Mouse (Mus musculus): Measurements from ENCODE around the gene Kirrel.
"Not testable (repeated sequence)": the region's sequence is repeated elsewhere in the genome, so short reads cannot be mapped to it uniquely, and the experiment has no call there.

Kirrel gene

DNA sequence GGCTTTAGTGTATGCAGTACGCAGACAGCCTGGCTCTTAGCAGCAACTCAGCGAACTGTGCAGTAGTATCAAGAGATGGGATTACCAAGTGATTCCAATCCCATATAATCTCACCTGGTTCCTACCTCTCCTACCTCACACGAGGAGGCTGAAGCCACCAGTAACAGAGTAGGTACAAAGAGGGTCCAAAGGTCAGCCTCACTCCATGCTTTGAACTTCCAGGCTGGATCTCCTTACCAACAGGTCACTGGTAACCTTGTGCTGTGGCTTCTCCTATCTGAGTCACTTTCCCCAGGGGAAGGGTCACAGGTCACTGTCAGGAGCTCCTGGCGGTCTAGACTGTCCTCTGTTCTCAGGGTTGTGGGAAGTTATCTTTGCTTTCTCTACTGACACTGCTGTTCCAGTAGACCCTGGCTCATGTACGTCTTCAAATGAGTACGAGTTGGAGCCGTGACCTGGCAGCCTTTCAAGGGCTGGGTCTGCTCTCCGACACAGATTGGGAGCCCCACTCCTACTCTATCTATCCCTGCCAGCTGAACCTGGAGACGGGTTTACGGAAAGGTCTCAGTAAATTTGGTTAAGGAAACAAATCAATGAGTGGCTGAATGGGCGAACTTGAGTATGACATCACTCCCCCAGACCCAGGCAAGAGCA lies 42.7 kb downstream of the Kirrel start:
- Histone ChIP-seq H3K27me3 (ENCODE audit: control insufficient read depth, insufficient read depth, low read length, poor library complexity, severe bottlenecking) (no peaks in the 10 kb centered on the region), H3K36me3 (ENCODE audit: control insufficient read depth, insufficient read depth, low read length, poor library complexity, severe bottlenecking) (no peaks in the 10 kb centered on the region)
- no peak for DNase-seq (ENCODE audit: low read depth, low spot score)

DNA sequence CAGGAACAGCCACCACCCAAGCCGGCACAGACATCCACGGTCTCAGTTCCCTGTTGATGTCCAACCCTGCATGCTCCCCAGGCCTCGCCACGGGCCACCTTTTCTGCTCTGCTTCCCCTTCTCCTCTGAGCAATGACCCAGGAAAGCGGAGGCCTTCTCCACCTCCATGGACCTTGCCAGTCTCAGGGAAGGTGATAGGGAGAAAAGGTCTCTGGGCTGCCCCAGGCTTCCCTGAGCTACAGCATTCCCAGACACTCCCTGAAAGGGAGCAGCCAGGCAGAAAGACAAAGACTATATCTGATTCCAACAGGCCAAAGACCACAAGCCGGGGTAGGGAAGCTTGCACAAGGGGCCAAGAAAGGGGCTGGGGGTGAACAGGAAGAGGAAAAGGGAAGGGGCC lies 43.6 kb downstream of the Kirrel start:
- no peak for DNase-seq (ENCODE audit: low read depth, low spot score)
- Histone ChIP-seq H3K27me3 (ENCODE audit: control insufficient read depth, insufficient read depth, low read length, poor library complexity, severe bottlenecking) (no peaks in the 10 kb centered on the region), H3K36me3 (ENCODE audit: control insufficient read depth, insufficient read depth, low read length, poor library complexity, severe bottlenecking) (no peaks in the 10 kb centered on the region)

DNA sequence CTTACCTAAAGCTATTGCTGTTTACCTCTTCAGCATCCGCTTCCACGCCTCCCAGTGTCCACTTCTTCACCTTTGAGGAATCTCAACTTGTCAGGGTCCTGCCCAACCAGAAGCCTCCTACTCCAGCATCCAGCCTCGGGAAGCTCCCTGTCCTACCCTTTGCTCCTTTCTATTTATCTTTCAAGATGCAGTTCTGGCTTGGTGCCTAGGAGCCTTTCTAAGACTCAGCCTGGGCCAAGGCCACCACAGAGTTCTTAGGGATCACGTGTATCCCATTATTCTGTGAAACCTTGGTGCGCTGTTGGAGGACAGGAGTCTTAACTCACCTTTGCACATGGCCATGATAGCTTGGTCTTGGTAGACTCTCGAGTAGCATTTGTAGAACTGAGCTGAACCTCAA lies 50.8 kb downstream of the Kirrel start:
- Histone ChIP-seq H3K36me3 (ENCODE audit: control insufficient read depth, insufficient read depth, low read length, poor library complexity, severe bottlenecking) (no peaks in the 10 kb centered on the region), H3K27me3 (ENCODE audit: control insufficient read depth, insufficient read depth, low read length, poor library complexity, severe bottlenecking) (no peaks in the 10 kb centered on the region)
- no peak for DNase-seq (ENCODE audit: low read depth, low spot score)

DNA sequence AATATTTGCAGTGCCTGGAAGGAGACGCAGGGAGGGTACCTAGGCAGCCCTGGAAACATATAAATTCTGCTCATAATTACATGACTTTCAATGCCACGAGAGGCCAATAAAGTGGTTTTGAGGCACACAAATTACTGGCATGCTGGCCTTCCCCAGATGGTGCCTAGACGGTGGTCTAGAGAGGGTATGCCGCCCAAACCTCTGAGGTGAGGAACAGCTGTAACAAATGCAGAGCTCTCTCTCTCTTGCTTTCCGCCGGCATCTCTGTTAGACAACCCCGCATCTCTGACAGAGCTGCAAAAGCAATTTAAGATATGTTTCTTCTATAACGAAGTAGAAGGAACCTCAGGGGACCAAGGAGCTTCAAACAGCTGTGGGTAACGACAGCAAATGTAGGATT lies 56.3 kb downstream of the Kirrel start:
- DNase-seq (ENCODE audit: low read depth, low spot score), result no peak
- no peaks in the 10 kb centered on the region for H3K36me3 ChIP-seq (ENCODE audit: control insufficient read depth, insufficient read depth, low read length, poor library complexity, severe bottlenecking)
- no peaks in the 10 kb centered on the region for H3K27me3 ChIP-seq (ENCODE audit: control insufficient read depth, insufficient read depth, low read length, poor library complexity, severe bottlenecking)

DNA sequence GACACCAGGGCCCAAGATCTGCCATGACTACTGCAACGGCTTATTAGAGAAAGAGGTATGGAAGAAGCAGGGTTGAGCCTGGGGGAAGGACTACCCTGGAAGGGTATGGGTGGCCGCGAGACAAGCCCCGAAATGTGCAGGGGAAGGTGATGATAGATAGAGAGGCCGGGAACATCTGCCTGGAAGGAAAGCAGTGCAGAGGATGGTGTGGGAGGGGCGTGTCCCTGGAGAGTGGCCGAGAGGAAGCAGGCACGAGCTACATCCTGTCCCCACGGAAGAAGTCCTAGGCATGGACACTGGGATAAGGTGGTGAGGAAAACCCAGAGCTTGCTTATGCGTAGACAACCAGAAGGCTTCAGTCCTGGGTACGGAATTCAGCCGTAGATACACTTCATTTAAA lies 56.9 kb downstream of the Kirrel start:
- no peaks in the 10 kb centered on the region for H3K36me3 ChIP-seq (ENCODE audit: control insufficient read depth, insufficient read depth, low read length, poor library complexity, severe bottlenecking)
- H3K27me3 ChIP-seq (ENCODE audit: control insufficient read depth, insufficient read depth, low read length, poor library complexity, severe bottlenecking), result no peaks in the 10 kb centered on the region
- no peak for DNase-seq (ENCODE audit: low read depth, low spot score)

DNA sequence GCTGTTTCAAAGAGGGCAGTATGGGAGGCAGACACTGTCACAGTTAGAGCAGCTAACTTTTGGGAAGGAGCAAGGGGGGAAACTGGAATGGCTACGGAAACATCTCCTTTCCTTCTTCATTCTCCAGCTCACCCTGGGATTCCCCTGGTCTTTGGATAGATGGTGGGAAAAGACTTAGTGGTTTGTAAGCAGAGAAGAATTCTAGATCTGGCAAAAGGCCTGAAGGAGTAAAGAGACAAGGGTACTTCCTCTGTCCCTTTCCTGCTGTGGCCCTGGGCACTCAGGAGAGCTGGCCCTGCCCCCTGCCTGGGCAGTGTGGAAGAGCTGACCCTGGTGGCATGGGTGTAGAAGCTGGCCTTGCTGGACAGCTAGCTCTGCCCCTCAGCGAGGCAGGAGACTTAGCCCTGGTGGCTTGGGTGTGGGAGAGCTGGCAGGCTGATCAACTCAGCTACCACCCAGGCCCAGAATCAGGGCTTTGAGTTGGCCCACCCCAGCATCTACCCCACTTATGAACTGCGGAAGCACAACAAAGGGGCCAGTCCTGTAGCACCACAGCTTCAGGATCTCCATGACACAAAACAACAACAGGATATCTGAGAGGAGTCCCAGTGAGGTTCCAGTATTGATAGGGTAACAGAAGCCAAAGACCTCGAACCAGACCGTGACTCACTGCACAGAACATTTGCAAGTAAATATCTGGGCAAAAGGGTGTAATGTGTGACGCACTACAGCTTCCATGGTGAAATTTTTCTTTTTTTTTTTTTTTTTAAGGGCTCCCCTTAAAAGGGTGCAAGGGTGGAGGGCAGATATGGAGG lies 58.6 kb downstream of the Kirrel start:
- Histone ChIP-seq H3K36me3 (ENCODE audit: control insufficient read depth, insufficient read depth, low read length, poor library complexity, severe bottlenecking) (no peaks in the 10 kb centered on the region), H3K27me3 (ENCODE audit: control insufficient read depth, insufficient read depth, low read length, poor library complexity, severe bottlenecking) (no peaks in the 10 kb centered on the region)
- DNase-seq (ENCODE audit: low read depth, low spot score), result no peak

DNA sequence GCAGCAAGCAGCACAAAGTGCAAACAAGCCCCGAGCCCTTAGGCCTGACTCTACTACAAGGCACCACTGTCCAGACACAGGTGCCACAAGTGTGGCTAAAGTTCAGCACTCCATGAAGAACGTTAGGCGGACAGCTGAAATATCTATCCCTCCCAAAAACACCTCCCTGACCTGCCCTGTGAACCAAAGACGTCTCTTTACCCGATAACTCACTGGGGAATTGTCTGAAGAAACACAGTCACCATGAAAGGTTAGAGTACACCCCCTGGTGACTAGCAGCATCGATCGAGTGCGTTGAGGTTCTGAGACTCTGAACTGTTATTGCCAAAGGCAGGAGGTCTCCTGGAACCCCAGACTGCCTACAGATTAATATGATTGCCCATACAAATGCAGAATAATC lies 59.3 kb downstream of the Kirrel start:
- no peak for DNase-seq (ENCODE audit: low read depth, low spot score)
- no peaks in the 10 kb centered on the region for H3K36me3 ChIP-seq (ENCODE audit: control insufficient read depth, insufficient read depth, low read length, poor library complexity, severe bottlenecking)

DNA sequence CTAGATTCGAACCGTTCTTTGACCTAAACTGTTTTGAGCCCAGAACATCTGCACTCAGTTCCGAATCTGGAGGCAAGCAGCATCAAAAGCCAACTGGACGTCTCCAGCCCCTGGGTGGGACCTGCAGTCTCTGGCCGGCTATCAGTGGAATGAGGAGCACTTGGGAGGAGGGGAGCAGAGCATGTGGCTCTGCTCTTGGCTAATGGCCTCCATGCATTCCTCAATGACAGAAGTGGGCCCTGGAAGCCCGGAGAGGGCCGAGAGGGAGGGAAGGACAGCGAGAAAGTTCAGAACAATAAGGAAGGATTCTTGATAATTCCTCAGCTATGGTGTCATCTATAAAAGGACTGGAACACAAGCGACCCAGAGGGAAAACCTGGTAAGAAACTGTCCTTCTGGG lies 59.7 kb downstream of the Kirrel start:
- DNase-seq (ENCODE audit: low read depth, low spot score), result no peak
- no peaks in the 10 kb centered on the region for H3K27me3 ChIP-seq (ENCODE audit: control insufficient read depth, insufficient read depth, low read length, poor library complexity, severe bottlenecking)
- H3K36me3 ChIP-seq (ENCODE audit: control insufficient read depth, insufficient read depth, low read length, poor library complexity, severe bottlenecking), result no peaks in the 10 kb centered on the region

More for the DNA sequence above, 59.3 kb downstream of the Kirrel start:
- no peaks in the 10 kb centered on the region for H3K27me3 ChIP-seq (ENCODE audit: control insufficient read depth, insufficient read depth, low read length, poor library complexity, severe bottlenecking)

DNA sequence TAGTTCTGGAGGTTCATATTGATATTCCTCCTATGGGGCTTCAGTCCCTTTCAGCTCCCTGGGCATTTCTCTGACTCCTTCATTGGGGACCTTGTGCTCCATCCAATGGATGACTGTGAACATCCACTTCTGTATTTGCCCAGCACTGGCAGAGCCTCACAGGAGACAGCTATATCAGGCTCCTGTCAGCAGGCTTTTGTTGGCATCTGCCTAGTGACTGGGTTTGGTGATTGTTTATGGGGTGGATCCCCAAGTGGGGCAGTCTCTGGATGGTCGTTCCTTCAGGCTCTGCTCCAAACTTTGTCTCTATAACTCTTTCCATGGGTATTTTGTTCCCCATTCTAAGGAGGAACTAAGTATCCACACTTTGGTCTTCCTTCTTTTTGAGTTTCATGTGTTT lies 60.7 kb downstream of the Kirrel start:
- not testable (repeated sequence) for H3K27me3 ChIP-seq (ENCODE audit: control insufficient read depth, insufficient read depth, low read length, poor library complexity, severe bottlenecking)

DNA sequence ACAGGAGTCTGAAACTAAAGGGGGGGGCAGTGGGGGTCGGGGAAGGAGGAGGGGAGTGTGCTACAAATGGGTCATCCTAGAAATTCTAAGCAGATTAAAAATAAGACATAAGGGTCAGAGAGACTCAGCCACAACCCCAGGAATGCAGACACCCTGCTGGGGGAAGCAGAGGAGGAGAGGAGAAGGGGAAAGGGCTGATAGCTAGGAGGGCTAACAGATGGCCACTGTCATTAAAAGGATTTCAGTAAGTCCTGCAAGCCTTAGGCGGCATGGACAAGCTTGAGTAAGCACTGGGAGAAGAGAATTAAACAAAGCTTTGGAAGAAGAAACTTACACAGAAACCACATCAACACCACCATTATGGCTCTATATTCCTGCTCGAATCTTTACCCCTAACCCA lies 62.3 kb downstream of the Kirrel start:
- no peaks in the 10 kb centered on the region for H3K36me3 ChIP-seq (ENCODE audit: control insufficient read depth, insufficient read depth, low read length, poor library complexity, severe bottlenecking)

More for the DNA sequence above, 60.7 kb downstream of the Kirrel start:
- H3K36me3 ChIP-seq (ENCODE audit: control insufficient read depth, insufficient read depth, low read length, poor library complexity, severe bottlenecking); DNase-seq (ENCODE audit: low read depth, low spot score): not testable (repeated sequence)

DNA sequence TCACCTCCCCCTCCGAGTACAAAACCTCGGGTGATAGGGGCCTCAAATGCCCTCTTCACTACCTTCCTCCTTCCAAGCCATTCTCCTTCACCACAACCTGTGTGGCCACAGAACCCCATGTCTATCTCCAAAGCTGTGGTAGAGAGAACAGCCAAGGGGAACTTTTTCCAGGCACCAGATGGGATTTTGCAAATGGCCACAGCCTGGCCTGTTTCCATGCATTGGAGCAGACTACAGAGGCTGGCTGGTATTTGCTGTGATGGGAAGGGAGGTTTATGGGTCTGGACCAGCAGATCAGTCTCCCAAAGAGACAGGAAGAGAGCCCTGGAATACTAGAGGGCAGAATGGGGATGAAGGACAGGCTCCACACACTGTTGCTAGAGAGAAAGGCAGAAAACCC lies 69.7 kb downstream of the Kirrel start:
- DNase-seq (ENCODE audit: low read depth, low spot score), result no peak
- 0 out of 2 replicates have a peak, but pooled peaks cover 2% of the 10 kb centered on the region for H3K27me3 ChIP-seq (ENCODE audit: control insufficient read depth, insufficient read depth, low read length, poor library complexity, severe bottlenecking)
- no peaks in the 10 kb centered on the region for H3K36me3 ChIP-seq (ENCODE audit: control insufficient read depth, insufficient read depth, low read length, poor library complexity, severe bottlenecking)

More for the DNA sequence above, 62.3 kb downstream of the Kirrel start:
- H3K27me3 ChIP-seq (ENCODE audit: control insufficient read depth, insufficient read depth, low read length, poor library complexity, severe bottlenecking), result no peaks in the 10 kb centered on the region
- DNase-seq (ENCODE audit: low read depth, low spot score), result no peak

DNA sequence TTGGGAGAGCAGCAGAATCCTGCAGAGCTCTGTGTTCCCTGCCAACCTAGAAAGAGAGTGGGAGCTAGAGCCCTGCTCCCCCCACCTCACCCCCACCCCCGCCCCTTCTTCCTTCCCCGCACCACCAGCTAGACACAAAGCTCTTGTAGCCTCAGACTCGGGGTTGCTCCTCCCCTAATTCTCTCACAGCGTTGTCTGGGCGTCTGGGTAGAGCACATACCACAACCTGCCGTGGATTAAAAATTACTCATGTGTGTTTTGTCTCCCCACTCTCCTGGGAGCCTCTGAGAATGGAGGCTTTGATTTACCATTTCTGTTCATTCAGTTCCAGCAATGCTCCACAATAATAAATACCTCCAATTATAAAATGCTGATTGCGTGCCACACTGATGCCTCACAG lies 72.2 kb downstream of the Kirrel start:
- no peak for DNase-seq (ENCODE audit: low read depth, low spot score)
- H3K27me3 ChIP-seq (ENCODE audit: control insufficient read depth, insufficient read depth, low read length, poor library complexity, severe bottlenecking), result 0 out of 2 replicates have a peak, but pooled peaks cover 2% of the 10 kb centered on the region
- H3K36me3 ChIP-seq (ENCODE audit: control insufficient read depth, insufficient read depth, low read length, poor library complexity, severe bottlenecking), result no peaks in the 10 kb centered on the region

DNA sequence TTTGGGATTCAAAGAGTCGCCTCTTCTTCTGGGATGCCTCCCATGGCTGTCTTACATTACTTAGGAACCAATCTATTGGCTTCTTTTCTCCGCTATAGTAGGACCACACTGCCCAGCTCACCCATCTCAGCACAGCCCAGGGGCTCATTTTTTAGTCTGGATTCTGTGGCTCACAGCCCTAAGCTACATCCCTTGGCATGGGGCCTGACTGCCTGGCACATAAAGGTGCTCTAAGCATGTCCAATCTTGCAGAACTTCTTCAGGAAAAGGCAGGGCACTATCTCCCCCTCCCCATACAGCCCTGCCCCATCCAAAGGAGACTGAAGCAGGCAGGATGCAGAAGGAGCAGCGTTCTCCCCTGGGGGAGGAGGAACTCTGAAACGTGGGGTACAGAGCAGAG lies 73.6 kb downstream of the Kirrel start:
- DNase-seq (ENCODE audit: low read depth, low spot score), result no peak
- no peaks in the 10 kb centered on the region for H3K36me3 ChIP-seq (ENCODE audit: control insufficient read depth, insufficient read depth, low read length, poor library complexity, severe bottlenecking)
- H3K27me3 ChIP-seq (ENCODE audit: control insufficient read depth, insufficient read depth, low read length, poor library complexity, severe bottlenecking), result no peaks in the 10 kb centered on the region

DNA sequence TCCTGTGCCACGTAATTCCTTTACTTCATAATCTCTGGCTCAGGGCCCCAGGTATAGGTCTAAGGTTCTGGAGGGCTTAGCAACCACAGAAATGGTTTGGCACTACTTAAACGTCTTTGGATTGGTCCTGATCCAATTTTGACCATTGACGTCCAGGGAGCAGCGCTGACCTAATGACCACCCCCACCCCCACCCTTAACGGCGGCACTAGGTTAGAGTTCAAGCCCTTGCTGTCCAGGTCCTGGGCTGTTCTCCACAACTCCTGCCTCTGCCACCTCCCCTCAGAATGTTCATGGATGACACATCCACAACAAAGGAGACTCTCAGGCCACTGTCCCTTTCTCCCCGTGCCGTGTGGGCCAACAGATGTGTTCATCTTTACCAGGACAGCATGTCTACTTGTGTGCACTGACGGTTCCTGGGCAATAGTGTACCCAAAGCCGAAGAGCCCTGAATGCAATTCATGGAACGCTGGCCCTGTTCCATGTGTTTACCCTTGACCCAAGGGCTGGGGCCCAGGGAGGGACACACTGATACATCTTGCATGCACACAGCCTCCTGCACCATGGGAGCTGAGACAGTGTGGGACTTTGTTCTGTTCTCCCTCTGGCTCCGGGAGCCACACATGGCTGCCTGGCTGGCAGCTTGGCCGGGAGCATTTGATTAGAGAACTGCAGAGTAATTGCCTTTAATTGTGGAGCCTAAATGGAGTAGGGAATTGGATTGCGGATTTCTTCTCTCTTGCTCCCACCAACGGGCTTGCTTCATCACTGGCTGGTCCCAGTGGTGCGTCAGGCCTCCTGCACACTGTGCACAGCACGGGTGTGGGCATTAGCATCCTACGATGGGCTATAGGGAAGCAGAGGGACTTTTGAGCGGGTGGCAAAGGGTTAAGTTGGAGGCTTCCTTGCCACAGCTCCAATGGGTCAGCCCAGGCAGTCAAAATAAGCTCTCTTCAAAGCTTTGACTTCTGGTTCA lies 76.3 kb downstream of the Kirrel start:
- H3K27me3 ChIP-seq (ENCODE audit: control insufficient read depth, insufficient read depth, low read length, poor library complexity, severe bottlenecking), result no peaks in the 10 kb centered on the region
- H3K36me3 ChIP-seq (ENCODE audit: control insufficient read depth, insufficient read depth, low read length, poor library complexity, severe bottlenecking), result no peaks in the 10 kb centered on the region
- DNase-seq (ENCODE audit: low read depth, low spot score), result no peak

DNA sequence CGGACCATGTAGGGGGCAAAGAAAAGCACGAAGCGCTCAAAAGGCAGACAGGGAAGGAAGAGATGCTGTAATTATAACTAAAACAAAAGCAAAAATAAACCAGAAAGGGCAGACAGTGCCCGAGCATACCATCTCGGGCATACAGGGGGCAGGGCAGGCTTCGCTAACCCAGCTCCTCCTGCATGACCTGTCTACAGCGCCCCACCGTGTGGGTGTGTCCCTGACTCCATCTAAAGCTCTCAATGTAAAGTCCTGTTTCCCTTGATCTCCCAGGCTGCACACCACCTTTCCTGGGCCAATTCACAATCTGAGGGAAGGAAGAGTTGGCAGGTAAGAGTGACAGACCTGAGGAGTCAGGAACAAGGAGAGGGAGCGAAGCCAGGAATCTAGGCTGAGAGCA lies 77.3 kb downstream of the Kirrel start:
- Histone ChIP-seq H3K36me3 (ENCODE audit: control insufficient read depth, insufficient read depth, low read length, poor library complexity, severe bottlenecking) (no peaks in the 10 kb centered on the region), H3K27me3 (ENCODE audit: control insufficient read depth, insufficient read depth, low read length, poor library complexity, severe bottlenecking) (no peaks in the 10 kb centered on the region)
- DNase-seq (ENCODE audit: low read depth, low spot score), result no peak
